Mouse (Mus musculus): ENCODE data around the gene Plp2.

Gene Plp2

DNA sequence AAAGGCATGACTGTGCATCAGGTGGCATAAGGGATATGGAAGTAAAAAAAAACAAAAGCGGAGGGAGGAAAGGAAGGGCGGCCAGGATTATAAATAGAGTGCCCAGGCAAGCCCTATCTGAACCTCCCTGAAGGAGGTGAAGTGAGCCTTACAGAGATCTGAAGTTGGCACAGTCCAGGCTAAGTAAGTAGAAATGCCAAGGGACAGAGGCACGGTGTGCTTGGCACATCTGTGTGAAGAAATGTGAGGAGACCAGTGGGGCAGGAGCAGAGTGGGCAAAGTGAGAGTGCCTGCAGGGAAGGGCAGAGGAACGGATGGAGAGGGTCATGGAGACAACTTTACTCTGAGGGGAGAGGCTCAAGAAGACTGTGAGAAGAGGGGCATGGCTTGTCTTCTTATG lies 10.1 kb downstream of the Plp2 start:
- no peak for DNase-seq (ENCODE audit: low spot score)

DNA sequence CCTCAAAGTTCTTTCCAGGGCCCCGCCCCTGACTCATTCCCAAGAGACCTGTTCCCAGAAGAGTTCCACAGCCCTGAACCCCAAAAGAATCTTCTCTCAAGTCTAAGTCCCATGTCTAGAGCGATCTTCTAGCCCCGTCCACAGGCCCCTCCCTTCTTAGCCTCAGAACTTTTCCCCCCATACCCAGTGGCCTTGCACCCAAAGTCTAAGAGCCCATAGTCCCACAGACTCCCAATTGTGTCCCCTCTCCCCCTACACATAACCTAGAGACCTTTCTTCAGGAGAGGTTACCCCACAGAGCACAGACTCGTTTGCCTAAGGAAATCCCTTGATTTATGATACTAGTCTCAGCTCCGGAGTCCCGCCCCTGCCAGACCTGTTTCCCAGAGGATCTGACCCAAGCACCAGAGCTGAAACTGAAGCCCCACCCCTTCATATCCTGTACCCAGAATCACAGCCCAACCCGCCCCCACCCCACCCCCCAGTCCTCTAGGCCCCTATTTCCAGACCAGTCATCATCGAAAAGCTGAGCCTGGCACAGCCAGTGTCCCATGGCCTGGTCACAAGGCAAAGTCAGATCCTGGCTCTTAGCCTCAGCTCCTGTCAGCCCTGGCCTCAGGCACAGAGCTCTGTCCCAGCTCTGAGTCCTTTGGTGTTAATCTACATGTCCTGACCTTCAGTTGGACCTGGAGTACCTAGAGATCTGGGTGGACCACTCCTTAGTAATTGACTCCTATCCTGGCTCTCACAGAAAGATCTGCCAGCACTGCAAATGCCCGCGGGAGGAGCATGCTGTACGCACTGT lies 12.2 kb downstream of the Plp2 start:
- no peak for DNase-seq (ENCODE audit: low spot score)

DNA sequence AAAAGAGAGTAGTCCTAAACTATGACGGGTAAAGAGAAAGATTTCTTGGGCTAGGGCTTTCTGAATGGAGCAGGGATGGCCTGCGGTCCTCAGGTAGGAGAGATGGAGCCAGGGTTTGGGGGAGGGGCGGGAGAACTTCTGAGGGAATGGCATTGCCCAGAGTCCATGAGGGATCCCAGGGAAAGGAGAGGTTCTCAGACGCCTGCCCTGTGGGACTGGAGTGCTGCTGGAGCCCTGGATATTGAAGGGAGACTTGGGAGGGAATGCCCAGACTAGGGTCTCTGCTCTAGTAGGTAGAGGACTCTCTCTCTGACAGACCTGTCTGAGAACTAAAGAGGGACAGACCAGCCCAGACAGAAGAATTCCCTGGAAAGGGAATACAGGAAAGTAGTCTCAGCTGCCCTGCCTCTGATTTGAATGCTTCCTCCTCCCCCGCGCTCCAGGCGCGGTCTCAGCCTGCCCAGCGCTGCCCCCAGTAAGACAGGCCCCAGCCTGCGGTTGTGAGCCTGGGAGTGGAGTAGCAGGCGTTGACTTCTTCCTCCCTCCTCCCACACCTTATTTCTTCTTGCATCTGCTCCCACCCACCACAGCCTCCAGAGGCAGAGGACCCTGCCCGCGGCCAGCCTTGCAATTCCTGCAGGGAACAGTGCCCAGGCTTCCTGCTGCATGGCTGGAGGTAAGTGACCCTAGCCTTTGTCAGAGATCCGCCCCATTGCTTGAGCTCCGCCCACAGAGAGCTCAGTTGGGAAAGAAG lies 13.0 kb downstream of the Plp2 start:
- DNase-seq (ENCODE audit: low spot score) = no peak

DNA sequence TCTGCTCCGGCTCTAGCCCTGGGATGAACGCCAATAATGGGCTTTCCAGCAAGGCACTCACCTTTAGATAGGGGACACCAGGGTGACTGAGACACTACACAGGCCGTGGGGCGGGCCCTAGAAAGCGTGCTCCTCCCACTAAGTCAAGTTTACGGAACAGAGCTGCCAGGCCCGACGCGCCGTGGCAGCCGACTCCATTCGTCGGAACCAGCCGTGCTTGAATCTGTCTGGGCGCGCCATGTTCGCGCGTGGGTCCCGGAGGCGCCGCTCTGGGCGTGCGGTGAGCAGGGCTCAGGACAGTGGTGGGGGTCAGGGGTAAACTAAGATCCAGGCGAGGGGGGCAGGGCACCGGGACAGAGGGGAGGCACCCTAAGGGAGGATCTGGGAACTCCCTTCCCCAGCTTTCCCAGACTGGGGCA lies 14.0 kb downstream of the Plp2 start, which contains the start of gene Prickle3:
Prickle3 (plus strand) TSS at position 40 of the 419 bp plus-strand sequence.
- no peak for DNase-seq (ENCODE audit: low spot score)

DNA sequence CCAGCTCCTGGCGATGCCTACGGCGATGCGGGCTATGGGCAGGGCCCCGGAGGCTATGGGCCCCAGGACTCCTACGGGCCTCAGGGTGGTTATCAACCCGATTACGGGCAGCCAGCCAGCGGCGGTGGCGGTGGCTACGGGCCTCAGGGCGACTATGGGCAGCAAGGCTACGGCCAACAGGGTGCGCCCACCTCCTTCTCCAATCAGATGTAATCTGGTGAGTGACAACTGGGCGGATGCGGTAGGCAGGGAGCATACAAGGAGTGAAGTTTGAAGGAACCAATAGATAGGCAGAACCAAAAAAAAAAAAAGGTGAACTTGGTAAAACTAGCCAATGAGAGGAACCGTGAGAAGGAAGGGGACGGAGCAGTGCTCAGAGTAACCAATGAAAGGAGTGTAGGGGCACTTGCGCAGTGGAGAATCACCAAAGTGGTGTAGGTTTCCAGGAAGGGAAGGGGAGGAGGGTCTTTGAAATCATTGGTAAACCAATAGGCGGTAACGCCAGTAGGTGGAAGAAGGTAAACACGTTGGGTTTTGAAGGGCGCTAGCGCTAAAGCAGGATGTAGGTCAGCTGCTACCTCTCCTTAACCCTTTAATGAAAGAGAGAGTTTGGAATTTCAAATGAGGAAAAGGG lies 22.4 kb downstream of the Plp2 start:
- peak; percentile 79 for DNase-seq (ENCODE audit: low spot score)

DNA sequence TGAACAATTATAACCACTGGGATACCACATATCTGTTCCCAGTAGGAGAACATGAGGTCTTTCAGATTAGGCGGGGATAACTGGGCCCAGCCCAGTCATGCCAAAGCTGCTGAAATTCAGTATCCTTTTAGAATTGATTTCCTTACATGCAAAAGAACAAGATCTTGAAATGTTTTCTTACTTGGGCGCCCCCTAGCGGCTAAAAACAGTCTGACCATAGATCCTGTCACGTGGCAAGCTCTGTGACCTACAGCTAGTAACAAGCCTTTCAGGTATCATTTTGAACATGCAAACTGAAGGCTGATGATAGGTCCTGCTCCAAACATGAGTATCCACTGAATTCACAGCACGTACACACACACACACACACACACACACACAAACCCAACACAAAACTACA lies 25.8 kb downstream of the Plp2 start:
- DNase-seq (ENCODE audit: low spot score) = peak; percentile 66

DNA sequence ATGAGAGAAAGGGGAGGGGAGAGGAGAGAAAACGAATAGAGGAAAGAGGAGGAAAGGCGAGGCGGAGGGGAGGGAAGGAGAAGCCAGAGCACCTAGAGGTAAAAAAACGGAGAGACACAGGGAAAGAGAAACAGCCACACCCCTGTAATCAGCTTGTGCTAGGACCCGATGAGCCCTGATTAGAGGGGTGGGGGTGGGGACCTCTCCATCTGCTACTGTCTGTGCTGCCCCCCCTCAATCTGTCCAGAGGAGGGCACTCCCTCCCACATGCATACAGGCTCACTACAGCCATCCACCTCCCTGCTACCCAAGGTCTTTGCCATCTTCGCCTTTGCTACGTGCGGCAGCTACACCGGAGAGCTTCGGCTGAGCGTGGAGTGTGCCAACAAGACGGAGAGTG lies 30.4 kb downstream of the Plp2 start:
- DNase-seq (ENCODE audit: low spot score) = no peak

DNA sequence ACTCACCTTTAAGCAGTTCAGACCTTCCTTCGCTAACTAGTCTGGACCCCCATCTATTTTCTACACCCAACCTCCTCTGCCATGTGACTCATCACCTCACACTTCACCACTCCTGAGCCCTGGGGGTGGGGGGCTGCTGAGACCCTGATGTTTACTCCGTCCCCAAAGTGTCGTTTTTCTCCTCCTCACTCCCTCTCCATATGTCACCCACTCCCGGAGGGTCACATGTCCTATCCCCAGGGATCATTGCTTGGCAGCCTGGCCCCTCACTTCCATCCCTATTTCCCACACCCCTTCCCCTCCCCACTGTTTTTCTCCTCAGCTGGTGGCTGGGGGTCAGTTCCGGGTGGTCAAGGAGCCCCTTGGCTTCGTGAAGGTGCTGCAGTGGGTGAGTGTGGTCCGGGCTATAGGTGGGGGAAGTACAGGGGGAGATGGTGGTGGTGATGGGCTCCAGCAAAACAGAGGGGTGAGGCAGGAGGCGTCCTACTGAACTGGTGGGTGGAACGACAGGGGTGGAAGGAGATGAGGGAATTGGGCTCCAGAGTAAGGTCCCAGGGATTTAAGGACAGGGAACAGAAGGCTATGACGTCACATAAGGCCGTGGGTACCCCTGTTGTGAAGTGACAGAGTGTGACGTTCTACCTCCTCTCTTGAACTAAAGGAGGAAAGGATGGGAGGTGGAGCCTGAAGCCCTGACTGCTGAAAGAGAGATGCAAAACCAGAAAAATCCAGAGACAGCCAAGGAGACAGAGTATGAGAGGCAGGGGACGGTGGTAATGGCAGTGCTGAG lies 31.5 kb downstream of the Plp2 start:
- DNase-seq (ENCODE audit: low spot score) = no peak

DNA sequence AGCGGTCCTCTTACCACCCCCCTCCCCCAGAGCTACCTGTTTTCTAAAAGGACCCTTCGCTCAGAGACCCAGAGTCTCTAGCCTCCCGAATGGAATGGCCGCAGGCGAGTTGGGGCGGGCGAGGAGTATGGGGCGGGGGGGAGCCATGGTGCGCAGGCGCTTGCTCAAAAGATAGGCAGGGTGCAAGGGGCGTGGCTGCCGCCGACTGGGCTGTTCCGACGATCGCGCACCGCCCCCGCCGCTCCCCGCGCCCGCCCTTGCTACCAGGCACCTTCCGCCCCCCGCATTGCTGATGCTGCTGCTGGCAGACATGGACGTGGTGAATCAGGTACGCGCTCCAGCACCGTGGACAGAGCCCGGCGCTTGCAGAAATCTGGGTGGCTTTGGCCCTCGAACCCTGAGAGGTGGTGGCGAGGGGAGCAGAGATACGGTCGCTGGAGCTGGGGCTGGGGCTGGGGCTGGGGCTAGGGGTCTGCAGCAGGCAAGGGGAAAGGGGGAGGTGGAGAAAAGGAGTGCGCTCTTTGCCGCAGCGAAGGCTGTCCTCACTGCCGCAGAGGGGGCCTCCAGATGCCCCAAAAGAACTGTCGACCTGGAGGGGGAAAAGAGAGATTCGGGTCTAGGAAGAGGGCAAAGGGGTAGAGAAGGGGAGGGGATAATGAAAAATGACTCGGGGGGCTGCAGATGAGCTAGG lies 32.6 kb downstream of the Plp2 start, which contains the start of gene Syp:
Syp (plus strand) TSS at position 71 of the 691 bp plus-strand sequence.
- DNase-seq (ENCODE audit: low spot score) = peak; percentile 74

DNA sequence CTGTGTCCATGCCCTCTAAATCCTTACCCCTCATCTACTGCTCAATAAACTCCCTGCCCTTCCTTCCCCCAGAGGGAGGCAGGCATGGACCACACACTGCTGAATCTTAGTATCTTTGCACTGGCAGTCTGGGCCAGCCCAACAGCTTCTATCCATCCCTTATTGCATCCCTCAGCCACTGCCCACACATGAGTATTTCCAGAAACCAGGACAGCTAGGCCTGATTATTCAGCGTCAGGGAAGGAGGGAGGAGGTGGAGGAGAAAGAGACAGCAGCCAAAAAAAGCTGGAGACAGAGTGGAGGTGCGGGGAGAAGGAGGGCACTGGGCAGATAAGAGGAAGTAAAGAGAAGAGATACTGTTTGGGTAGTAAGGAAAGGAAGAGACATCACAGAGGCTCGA lies 36.1 kb downstream of the Plp2 start:
- DNase-seq (ENCODE audit: low spot score) = no peak

DNA sequence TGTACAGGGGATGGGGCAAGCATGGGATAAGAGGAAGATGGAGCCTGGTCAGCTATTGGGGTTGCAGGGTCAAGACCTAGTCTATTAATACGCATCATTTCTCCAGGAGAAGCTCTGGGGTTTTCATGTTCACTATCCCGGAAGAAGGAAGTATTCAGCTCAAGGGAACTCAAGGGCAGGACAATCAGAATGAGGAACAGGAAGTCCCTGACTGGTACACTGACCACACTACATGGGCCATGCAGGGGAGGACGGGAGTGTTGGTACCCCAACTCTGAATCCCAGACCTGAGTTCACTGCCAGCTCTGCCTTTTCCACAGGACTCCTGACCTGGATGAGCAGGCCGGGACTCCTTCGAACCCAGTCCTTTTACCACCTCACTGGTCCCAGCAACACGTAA lies 38.6 kb downstream of the Plp2 start:
- DNase-seq (ENCODE audit: low spot score) = no peak
